Mouse (Mus musculus) adrenal gland (tissue): Measurements from ENCODE around the gene Spcs3.
"Not testable (repeated sequence)": the region's sequence is repeated elsewhere in the genome, so short reads cannot be mapped to it uniquely, and the experiment has no call there.

ENCODE experiments used
- intact Hi-C: fragments of 180-260 bp; cut with DNase I; formaldehyde crosslinking; loops from one replicate; pipeline ENCODE4 v1.15.1; 2025
- long read RNA-seq, 2 experiments: library from polyadenylated mRNA; unstranded; transcript quantifications; one replicate each; pipeline ENCODE4 v2.0.0; 2020; ENCODE audit warnings: borderline replicate concordance in 1 of 2; ENCODE audit not compliant: insufficient replicate concordance in 1 of 2

The Spcs3 gene
- long read RNA-seq, experiment 1, transcript Spcs3-201 (5 exons, 3,466 nt), result major isoform, 33 of 36 reads
- long read RNA-seq, experiment 1, partial matches to known transcripts, result 0 of 36 reads
- long read RNA-seq, experiment 1, other reads (novel, unspliced or antisense), result 3 of 36 reads
- long read RNA-seq, experiment 2, transcript Spcs3-201 (5 exons, 3,466 nt), result major isoform, 15 of 21 reads
- long read RNA-seq, experiment 2, partial matches to known transcripts, result 0 of 21 reads
- long read RNA-seq, experiment 2, other reads (novel, unspliced or antisense), result 6 of 21 reads

GRCm38 (mm10) chr8:54529382-54530296 is at the start of gene Spcs3, which contains the start of gene Asb5:
TSS of gene Spcs3 (minus strand) at chr8:54529998.
TSS of gene Asb5 (plus strand) at chr8:54529580.
- intact Hi-C loops, result no loop called here

- intact Hi-C loops, result no loop called here
These were observed 41.1 kb upstream of the Spcs3 start for GRCm38 (mm10) chr8:54570618-54571609.

GRCm38 (mm10) chr8:54567168-54567567 is 37.4 kb upstream of the Spcs3 start:
- intact Hi-C loops, result no loop called here

- intact Hi-C loops, result no loop called here
These were observed 35.9 kb upstream of the Spcs3 start for GRCm38 (mm10) chr8:54565603-54566260.

- intact Hi-C loops, result no loop called here
These were observed 35.4 kb upstream of the Spcs3 start for GRCm38 (mm10) chr8:54565181-54565580.

- intact Hi-C loops, result no loop called here
These were observed 32.3 kb upstream of the Spcs3 start for GRCm38 (mm10) chr8:54562137-54562536.

- intact Hi-C loops, result no loop called here
These were observed 25.1 kb upstream of the Spcs3 start for GRCm38 (mm10) chr8:54554921-54555320.

- intact Hi-C loops, result no loop called here
These were observed 20.3 kb upstream of the Spcs3 start for GRCm38 (mm10) chr8:54550026-54550574.

- intact Hi-C loops, result no loop called here
These were observed 18.6 kb upstream of the Spcs3 start for GRCm38 (mm10) chr8:54548383-54548782.

- intact Hi-C loops, result no loop called here
These were observed 11.5 kb upstream of the Spcs3 start for GRCm38 (mm10) chr8:54541331-54541730.

- intact Hi-C loops, result loop anchor here (5.0 kb wide), 2 partner anchors 65 to 125 kb away; partner anchors contain the start of gene Spata4
These were observed 7.5 kb upstream of the Spcs3 start for GRCm38 (mm10) chr8:54537285-54537684.

GRCm38 (mm10) chr8:54535172-54535571 is 5.4 kb upstream of the Spcs3 start:
- intact Hi-C loops, result loop anchor here (5.0 kb wide), 2 partner anchors 67 to 127 kb away; partner anchors contain the start of gene Spata4

GRCm38 (mm10) chr8:54528571-54528970 is 1.2 kb downstream of the Spcs3 start:
- intact Hi-C loops, result no loop called here

GRCm38 (mm10) chr8:54526700-54527099 is 3.1 kb downstream of the Spcs3 start:
- intact Hi-C loops, result no loop called here

- intact Hi-C loops, result no loop called here
These were observed 4.2 kb downstream of the Spcs3 start for GRCm38 (mm10) chr8:54525606-54526005.

- intact Hi-C loops, result no loop called here
These were observed 9.3 kb downstream of the Spcs3 start for GRCm38 (mm10) chr8:54520516-54520915.

- intact Hi-C loops, result no loop called here
These were observed 10.9 kb downstream of the Spcs3 start for GRCm38 (mm10) chr8:54518756-54519460.

- intact Hi-C loops, result not testable (repeated sequence)
These were observed 17.6 kb downstream of the Spcs3 start for GRCm38 (mm10) chr8:54512200-54512599.

- intact Hi-C loops, result no loop called here
These were observed 18.0 kb downstream of the Spcs3 start for GRCm38 (mm10) chr8:54511791-54512190.
